Mouse (Mus musculus) naive thymus-derived CD4-positive, alpha-beta T cell, adult 2 months (primary cell): Measurements from ENCODE around the gene Gm7970.
"Not testable (repeated sequence)": the region's sequence is repeated elsewhere in the genome, so short reads cannot be mapped to it uniquely, and the experiment has no call there.

Experiments used
- DNase-seq: peaks from one replicate; pipeline ENCODE4 v3.0.0-alpha.2; 2011; ENCODE audit warnings: low read depth

Gm7970 gene

GRCm38 (mm10) chr14:41555483-41555882 lies at the start of gene Gm7970:
TSS of gene Gm7970 (minus strand) at chr14:41555583.
- not testable (repeated sequence) for DNase-seq

GRCm38 (mm10) chr14:41600935-41601334 lies 45.6 kb upstream of the Gm7970 start:
- not testable (repeated sequence) for DNase-seq

GRCm38 (mm10) chr14:41586346-41586745 lies 31.0 kb upstream of the Gm7970 start:
- DNase-seq: not testable (repeated sequence)

GRCm38 (mm10) chr14:41572911-41573310 lies 17.5 kb upstream of the Gm7970 start, which contains the start of gene 1700049E17Rik2:
TSS of gene 1700049E17Rik2 (plus strand) at chr14:41573211.
- not testable (repeated sequence) for DNase-seq

- DNase-seq: not testable (repeated sequence)
These were observed 30.7 kb downstream of the Gm7970 start for GRCm38 (mm10) chr14:41524695-41525094.

- not testable (repeated sequence) for DNase-seq
These were observed 34.7 kb downstream of the Gm7970 start for GRCm38 (mm10) chr14:41520683-41521082.
